Mouse (Mus musculus): Measurements from ENCODE around the gene Ms4a3. TPM values are rescaled to one million over a fixed set of nuclear protein-coding genes. Genes with fewer than 3 reads are reported as not detected.

Ms4a3 gene
- polyA plus RNA-seq, 1 experiment from 2014 or later = 0.15 TPM

Other genes with a start within 250 kb of the Ms4a3 start
- 0.93 and 2.8 TPM in 2 replicates for gene Ms4a4c, start 236.1 kb downstream of the Ms4a3 start, polyA plus RNA-seq (2015; fragmentation: Nextera tagmentation; extraction: Ambion mirVana)
- 0.19 and 0.27 TPM in 2 replicates for gene Ms4a4b, start 197.3 kb downstream of the Ms4a3 start, polyA plus RNA-seq (2015; fragmentation: Nextera tagmentation; extraction: Ambion mirVana)
- 9.4 and 10.4 TPM in 2 replicates for gene Ms4a6c, start 171.5 kb downstream of the Ms4a3 start, polyA plus RNA-seq (2015; fragmentation: Nextera tagmentation; extraction: Ambion mirVana)
- 0.21 TPM in 1 of 2 replicates, not detected in the other for gene Gm8369, start 154.9 kb downstream of the Ms4a3 start, polyA plus RNA-seq (2015; fragmentation: Nextera tagmentation; extraction: Ambion mirVana)
- gene Ms4a6b, start 124.3 kb downstream of the Ms4a3 start, polyA plus RNA-seq (2015; fragmentation: Nextera tagmentation; extraction: Ambion mirVana) = 7.7 and 10.7 TPM in 2 replicates
- 1.9 and 2.3 TPM in 2 replicates for gene Ms4a4d, start 104.0 kb downstream of the Ms4a3 start, polyA plus RNA-seq (2015; fragmentation: Nextera tagmentation; extraction: Ambion mirVana)
- gene Ms4a6d, start 36.0 kb downstream of the Ms4a3 start, polyA plus RNA-seq (2015; fragmentation: Nextera tagmentation; extraction: Ambion mirVana) = 8.4 and 9.1 TPM in 2 replicates
- gene Ms4a2, start 17.1 kb downstream of the Ms4a3 start, polyA plus RNA-seq (2015; fragmentation: Nextera tagmentation; extraction: Ambion mirVana) = 2.1 and 2.2 TPM in 2 replicates
- gene Oosp2, start 19.7 kb upstream of the Ms4a3 start, polyA plus RNA-seq (2015; fragmentation: Nextera tagmentation; extraction: Ambion mirVana) = not detected in 2 replicates
- not detected in 2 replicates for gene Oosp1, start 50.3 kb upstream of the Ms4a3 start, polyA plus RNA-seq (2015; fragmentation: Nextera tagmentation; extraction: Ambion mirVana)
- not detected in 2 replicates for gene Oosp3, start 56.2 kb upstream of the Ms4a3 start, polyA plus RNA-seq (2015; fragmentation: Nextera tagmentation; extraction: Ambion mirVana)
- gene Gif, start 106.7 kb upstream of the Ms4a3 start, polyA plus RNA-seq (2015; fragmentation: Nextera tagmentation; extraction: Ambion mirVana) = not detected in 2 replicates
- gene Mrpl16, start 129.5 kb upstream of the Ms4a3 start, polyA plus RNA-seq (2015; fragmentation: Nextera tagmentation; extraction: Ambion mirVana) = 38.9 and 40.1 TPM in 2 replicates
- 6.2 and 6.4 TPM in 2 replicates for gene Stx3, start 178.6 kb upstream of the Ms4a3 start, polyA plus RNA-seq (2015; fragmentation: Nextera tagmentation; extraction: Ambion mirVana)
- not detected in 2 replicates for gene Olfr1417, start 198.4 kb upstream of the Ms4a3 start, polyA plus RNA-seq (2015; fragmentation: Nextera tagmentation; extraction: Ambion mirVana)
- gene Olfr1418, start 220.2 kb upstream of the Ms4a3 start, polyA plus RNA-seq (2015; fragmentation: Nextera tagmentation; extraction: Ambion mirVana) = not detected in 2 replicates
- gene Olfr1419, start 234.3 kb upstream of the Ms4a3 start, polyA plus RNA-seq (2015; fragmentation: Nextera tagmentation; extraction: Ambion mirVana) = not detected in 2 replicates
- 0.23 TPM in 1 of 2 replicates, not detected in the other for gene Olfr1420, start 245.7 kb upstream of the Ms4a3 start, polyA plus RNA-seq (2015; fragmentation: Nextera tagmentation; extraction: Ambion mirVana)

Measured in limb, embryonic 15.5 days (tissue).